Mouse (Mus musculus) T-helper 2 cell (primary cell): Measurements from ENCODE around the gene Erf.

ENCODE experiments used
- in situ Hi-C: fragments of 300-600 bp; cut with MboI, MseI; formaldehyde crosslinking; loops from one replicate; pipeline ENCODE4 v1.15.1; 2025; ENCODE audit warnings: high pct_unique_total_duplicates

Erf gene

DNA sequence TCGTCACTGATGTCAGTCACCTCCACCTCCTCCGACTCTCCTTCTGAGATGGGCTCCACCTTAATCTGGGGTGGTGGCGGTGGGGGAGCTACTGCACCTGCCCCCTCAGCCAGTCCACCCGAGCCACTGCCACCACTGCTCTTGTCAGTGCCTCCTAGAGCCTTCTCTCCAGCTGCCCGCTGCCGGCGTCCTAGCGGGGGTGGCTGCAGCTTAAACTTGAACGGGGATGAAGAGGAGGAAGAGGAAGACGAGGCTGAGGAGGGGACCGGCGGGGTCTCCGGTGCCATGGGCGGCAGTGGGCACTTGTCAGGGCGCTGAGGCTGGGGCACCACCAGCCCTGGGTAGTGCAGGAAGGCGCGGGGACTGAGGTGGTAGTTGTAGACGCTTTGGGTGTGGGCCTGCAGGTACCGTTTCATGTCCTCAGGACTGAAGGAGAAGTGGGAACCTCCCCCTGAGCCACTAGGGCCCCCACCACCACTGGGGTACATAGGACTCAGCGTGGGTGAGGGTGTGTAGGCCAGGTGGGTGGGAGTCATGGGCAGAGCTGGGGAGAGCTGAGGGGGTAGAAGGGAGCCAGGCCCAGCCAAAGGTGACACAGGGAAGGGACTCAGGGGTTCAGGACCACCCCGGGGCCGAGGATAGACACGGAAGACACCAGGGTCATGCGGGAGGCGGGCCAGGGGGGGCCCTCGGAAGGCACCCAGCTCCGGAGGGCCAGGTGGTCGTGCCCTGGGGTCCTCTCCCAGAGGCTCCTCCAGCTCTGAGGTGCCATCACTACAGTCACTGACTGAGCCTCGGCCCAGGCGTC lies 5.8 kb downstream of the Erf start:
- in situ Hi-C loops = no loop called here

DNA sequence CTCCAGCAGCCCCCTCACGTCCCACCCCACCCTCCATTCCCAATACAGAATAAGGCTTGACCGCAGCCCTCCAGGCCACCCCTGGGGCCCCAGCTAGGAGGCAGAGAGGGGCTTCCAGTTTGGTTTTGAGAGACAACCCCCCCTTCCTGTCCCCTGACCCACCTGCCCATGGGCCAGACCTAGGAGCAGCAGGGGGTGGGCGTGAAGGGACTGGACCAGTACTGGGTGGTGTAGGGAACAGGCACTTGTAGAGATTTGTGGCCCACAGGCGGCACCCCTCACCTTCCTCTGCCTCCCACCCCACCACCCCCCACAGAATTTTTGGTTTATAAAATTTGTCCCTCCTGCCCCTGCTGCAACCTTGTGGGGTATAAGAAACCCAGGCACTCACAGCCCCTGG lies 7.2 kb downstream of the Erf start:
- in situ Hi-C loops = no loop called here

DNA sequence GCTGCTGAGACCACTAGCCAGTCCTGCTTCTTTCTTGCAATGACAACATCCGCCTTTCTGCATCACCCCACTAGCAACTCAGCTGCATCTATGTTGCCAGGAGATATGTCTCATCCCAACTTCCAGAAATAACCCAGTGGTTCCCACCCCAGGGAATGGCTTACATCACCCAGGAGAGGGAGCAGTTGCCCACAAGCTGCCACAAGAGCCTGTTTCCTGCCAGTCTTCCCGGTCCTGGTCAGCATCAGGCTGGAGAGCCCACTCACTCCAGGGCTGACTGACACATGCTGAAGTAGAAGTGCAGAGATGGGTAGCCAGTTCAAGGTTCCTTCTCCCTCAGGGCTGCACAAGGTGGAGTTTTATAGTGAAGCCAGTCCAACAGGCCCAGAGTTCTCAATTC lies 9.5 kb downstream of the Erf start:
- in situ Hi-C loops = no loop called here

DNA sequence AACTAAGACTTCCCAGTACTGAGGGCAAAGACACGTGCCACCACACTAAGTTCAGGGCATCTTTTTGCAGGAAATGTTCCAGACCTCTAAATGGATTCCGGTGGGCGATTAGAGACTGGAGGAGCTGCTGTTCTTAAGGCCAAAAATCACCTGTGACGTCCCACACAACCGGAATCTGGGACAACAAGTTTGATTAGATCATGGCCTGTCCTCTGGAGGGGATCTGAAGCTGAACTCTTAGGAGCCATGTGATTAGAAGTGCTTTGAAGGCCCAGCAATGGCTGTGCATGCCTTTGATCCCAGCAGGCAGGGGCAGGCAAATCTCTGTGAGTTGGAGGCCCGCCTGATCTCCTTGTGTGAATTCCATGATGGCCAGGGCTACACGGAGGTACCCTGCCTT lies 9.9 kb downstream of the Erf start:
- in situ Hi-C loops = no loop called here

GRCm38 (mm10) chr7:25238829-25239623 lies 11.5 kb downstream of the Erf start:
- in situ Hi-C loops = no loop called here

- in situ Hi-C loops = no loop called here
Observed at GRCm38 (mm10) chr7:25238015-25238706, 12.4 kb downstream of the Erf start.

DNA sequence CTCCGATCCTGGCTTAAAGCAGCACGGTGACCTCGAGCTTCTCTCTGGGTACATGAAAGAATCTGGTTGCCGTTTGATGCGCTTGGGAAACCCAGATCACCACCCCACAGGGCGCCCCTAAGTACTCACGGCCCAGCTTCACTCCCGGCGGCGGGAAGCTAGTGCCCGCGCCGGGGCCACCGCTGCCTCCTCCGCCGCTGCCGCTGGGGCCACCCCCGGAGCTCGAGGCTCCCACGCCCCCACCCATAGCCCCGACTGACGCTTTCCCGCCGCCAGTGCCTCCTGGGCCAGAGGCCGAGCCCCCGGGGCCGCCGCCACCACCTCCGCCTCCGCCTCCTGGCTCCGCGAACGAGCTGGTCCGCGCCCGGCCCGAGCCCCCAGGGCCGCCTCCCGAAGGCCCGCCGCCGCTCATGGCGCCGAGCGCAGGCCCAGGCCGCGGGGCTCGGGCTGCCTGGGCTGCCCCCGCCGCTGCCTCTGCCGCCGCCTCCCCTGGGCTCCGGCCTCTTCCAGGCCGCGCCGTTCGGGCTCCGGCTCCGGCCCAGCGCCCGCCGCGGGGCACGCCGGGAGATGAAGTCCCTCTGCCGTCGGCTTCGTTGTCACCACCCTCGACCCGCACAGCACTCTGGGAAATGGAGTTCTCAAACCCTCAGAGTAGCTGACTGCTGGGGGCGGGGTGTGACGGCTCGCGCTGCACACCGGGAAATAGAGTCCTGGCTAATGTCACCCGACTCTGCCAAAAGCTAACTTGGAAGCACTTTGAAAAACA lies 13.1 kb downstream of the Erf start, which contains the start of gene Gsk3a:
TSS of gene Gsk3a (minus strand) at position 603 of the 766 bp plus-strand sequence.
- in situ Hi-C loops = no loop called here

GRCm38 (mm10) chr7:25235526-25235925 lies 15.0 kb downstream of the Erf start:
- in situ Hi-C loops = no loop called here

GRCm38 (mm10) chr7:25233061-25233460 lies 17.5 kb downstream of the Erf start:
- in situ Hi-C loops = no loop called here

GRCm38 (mm10) chr7:25232101-25232648 lies 18.4 kb downstream of the Erf start:
- in situ Hi-C loops = no loop called here

- in situ Hi-C loops = no loop called here
Observed at GRCm38 (mm10) chr7:25230690-25231285, 19.8 kb downstream of the Erf start.

- in situ Hi-C loops = no loop called here
Observed at GRCm38 (mm10) chr7:25227523-25228300, 22.8 kb downstream of the Erf start.

GRCm38 (mm10) chr7:25222275-25222967 lies 28.1 kb downstream of the Erf start:
- in situ Hi-C loops = loop anchor here (5.0 kb wide), 1 partner anchor 45 kb away; the partner anchor contains the start of gene Cic

DNA sequence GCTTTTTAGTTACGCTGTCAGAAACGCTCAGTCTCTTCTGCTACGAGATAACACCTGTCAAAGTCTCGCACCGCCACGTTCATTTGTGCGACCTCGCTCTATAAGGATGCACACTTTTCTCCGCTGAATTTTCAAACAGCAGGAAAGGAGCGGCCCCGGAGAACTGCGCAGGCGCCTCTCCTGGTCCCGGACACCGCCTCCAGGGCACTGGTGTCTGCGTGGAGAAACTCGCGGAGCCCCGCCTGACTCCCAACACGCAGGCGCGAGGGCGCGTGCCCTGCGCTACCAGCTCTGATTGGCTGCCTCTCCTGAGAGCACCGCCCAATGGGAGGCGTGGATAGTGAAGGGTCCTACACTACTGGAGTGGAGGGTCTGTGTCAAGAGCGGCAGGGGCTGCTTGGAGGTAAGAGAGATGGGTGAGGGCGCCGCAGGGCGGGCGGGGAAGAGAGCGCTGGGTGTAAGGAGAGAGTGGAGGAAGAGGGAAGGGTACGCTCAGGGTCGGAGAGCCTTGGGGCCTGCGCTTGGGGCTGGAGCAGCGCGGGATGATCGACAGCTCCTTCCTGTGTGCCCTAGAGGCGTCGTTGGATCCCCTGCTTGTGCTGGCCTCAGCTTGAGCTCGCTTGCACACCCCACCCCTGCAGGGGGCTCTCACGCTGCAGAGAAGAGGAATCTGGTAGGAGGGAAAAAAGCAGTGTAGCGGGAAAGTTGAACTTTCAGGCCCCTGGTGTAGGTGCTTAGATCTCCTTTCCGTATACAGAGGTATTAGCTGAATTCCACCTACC lies 29.3 kb downstream of the Erf start, which contains the start of gene Zfp526:
TSS of gene Zfp526 (plus strand) at position 324 of the 782 bp plus-strand sequence.
- in situ Hi-C loops = loop anchor here (5.0 kb wide), 1 partner anchor 46 kb away; the partner anchor contains the start of gene Cic

DNA sequence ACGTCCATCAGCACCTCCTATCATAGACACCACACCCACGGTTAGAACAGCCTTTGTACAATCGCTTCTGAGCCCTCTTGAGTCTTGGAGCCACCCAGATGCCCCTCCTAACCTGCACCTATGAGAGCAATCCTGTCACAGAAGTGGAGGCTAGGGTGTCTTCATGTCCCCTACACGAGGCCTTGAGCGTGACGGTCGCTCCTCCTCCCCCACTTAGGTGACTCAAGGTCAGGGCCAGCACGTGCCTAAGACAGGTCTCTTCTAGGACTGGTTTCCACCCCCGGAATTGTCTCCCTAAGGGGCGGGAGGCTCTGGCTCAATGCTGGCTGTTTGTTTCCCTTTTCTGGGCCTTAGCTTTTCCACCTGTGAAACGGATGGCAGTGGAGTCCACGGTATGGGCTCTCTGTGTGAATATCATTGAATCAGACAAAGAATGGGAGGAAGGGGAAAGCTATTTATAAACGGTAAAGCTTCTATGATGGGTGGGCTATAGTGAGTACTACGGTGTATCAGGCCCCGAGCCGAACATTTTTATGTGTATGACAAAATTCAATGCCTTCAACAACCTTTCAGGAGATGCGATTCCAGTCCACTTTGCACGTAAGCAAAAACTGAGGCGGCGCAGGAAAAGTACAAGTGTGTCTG lies 30.0 kb downstream of the Erf start, which contains the start of gene Dedd2:
TSS of gene Dedd2 (minus strand) at position 159 of the 645 bp plus-strand sequence.
- in situ Hi-C loops = loop anchor here (5.0 kb wide), 1 partner anchor 47 kb away; the partner anchor contains the start of gene Cic

DNA sequence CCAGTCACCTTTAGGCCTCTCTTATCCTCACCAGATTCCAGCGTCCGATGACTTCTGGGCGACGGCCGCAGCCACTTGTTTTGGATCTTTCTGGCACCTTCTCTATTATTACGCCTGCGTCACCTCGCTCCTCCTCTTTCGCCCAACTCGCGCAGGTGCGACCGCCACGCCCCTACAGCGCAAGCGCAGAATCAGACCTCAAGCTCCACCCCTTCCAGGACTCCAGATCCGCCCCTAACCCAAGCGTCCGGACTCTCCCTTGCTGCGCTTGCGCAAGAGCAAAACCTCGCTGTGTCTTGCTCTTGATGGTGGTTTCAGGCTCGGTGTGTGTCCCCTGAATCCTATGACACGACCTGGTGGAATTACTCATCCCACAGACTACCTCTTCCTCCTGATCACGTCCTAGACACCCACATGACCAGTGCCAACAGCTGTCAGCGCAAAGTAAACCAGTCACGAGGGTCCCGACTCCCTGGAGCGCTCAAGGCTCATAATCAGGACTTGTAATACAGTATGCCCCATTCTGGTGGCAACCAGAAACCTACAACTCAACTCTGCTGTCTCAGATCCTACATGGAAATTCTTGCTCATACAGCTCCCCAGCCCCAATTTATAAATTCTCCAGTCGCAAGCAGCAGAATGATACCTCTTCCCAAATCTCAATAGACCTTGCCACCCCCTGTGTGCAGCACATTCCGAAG lies 30.7 kb downstream of the Erf start:
- in situ Hi-C loops = loop anchor here (5.0 kb wide), 1 partner anchor 47 kb away; the partner anchor contains the start of gene Cic

DNA sequence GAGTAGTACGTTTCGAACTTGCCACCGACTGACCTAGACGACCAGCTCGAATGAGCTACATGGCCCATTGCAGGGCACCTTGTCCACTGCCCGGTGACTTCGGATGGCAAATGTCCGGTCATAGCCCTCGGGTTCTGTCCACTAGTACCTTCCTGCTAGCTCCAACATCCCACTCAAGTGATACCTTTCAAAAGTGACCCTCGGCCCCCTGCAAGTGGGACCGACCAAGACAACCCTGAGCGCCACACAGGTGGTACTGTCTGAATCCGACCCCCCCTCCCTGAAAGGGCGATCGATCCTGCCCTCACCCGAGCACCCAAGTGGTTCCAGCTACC lies 31.2 kb downstream of the Erf start:
- in situ Hi-C loops = no loop called here
